Mouse (Mus musculus) intestine, embryonic 15.5 days (tissue): ENCODE data around the gene Ppa1. TPM values are rescaled to one million over a fixed set of nuclear protein-coding genes. Genes with fewer than 3 reads are reported as not detected.
A peak's percentile ranks its signal among the peaks of the same experiment; 100 is the strongest.

ENCODE experiments used
- ATAC-seq: fragments of 200-750 bp; cut with Nextera tagmentation; 2 replicates; pipeline ENCODE4 v1.8.0; 2017; ENCODE audit warnings: moderate TSS enrichment, moderate library complexity
- H3K27ac ChIP-seq: fragments of 300-500 bp; sonication (generic); 2 replicates; pipeline ENCODE4 v1.5.1; 2015; ENCODE audit warnings: mild to moderate bottlenecking, inconsistent platforms
- H3K27me3 ChIP-seq: fragments of 300-500 bp; sonication (generic); replicated peaks from 2 replicates; pipeline ENCODE4 v1.6.1; 2015; ENCODE audit warnings: inconsistent platforms
- H3K36me3 ChIP-seq: fragments of 300-500 bp; sonication (generic); 2 replicates; pipeline ENCODE4 v1.6.1; 2015; ENCODE audit warnings: inconsistent platforms
- H3K4me1 ChIP-seq: fragments of 300-500 bp; sonication (generic); replicated peaks from 2 replicates; pipeline ENCODE4 v1.6.1; 2015; ENCODE audit warnings: inconsistent platforms
- H3K4me2 ChIP-seq: fragments of 300-500 bp; sonication (generic); replicated peaks from 2 replicates; pipeline ENCODE4 v1.6.1; 2015; ENCODE audit warnings: mild to moderate bottlenecking, inconsistent platforms
- H3K4me3 ChIP-seq: fragments of 300-500 bp; sonication (generic); replicated peaks from 2 replicates; pipeline ENCODE4 v1.5.1; 2015; ENCODE audit warnings: inconsistent platforms
- H3K9ac ChIP-seq: fragments of 300-500 bp; sonication (generic); 2 replicates; pipeline ENCODE4 v1.6.1; 2015; ENCODE audit warnings: inconsistent platforms
- H3K9me3 ChIP-seq: fragments of 300-500 bp; sonication (generic); 2 replicates; pipeline ENCODE4 v1.6.1; 2016; ENCODE audit warnings: inconsistent platforms
- WGBS: fragments of 180-500 bp; shearing (Covaris S2); methylation state at CpG from one replicate; pipeline ENCODE4 v1.1.7; 2015; 5-methylcytosine and 5-hydroxymethylcytosine counted together
- polyA plus RNA-seq: library from polyadenylated mRNA; unstranded; fragments of >200 nt; fragmentation: Nextera tagmentation; extraction: Ambion mirVana; gene quantifications from 2 replicates; pipeline ENCODE4 v1.2.1, GENCODE M21; 2015

Gene Ppa1
- polyA plus RNA-seq, 1 experiment from 2014 or later = 235 TPM

DNA sequence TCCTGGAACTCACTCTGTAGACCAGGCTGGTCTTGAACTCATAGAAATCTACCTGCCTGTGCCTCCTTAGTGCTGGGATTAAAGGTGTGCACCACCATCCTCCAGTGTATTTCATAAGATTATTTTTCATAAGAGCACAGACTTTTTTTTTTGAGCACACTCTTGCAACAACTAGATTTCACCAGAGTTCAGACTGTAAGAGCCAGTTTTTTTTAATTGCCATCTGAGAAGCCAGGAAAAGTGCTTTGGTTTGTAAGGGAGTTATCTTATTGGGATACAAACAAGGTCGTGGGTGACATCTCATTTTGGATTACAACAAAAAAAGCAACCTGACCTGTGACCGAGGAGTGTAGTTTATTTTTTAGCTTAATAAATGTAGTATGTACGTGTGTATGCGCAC, 5.8 kb downstream of the Ppa1 start:
- 91% methylated on average over 4 of the region's 4 CpGs for WGBS
- no peaks in the 10 kb centered on the region; the same call in 1 of the 2 replicates for H3K36me3 ChIP-seq
- ATAC-seq = no peak
- H3K4me1 ChIP-seq = peaks cover 3% of the 10 kb centered on the region; the same call in 1 of the 2 replicates
- H3K27me3 ChIP-seq = no peaks in the 10 kb centered on the region
- H3K4me2 ChIP-seq = no peak overlapping the region
- H3K27ac ChIP-seq = no peak overlapping the region
- H3K9ac ChIP-seq = no peak overlapping the region
- no peaks in the 10 kb centered on the region for H3K9me3 ChIP-seq
- no peak overlapping the region for H3K4me3 ChIP-seq

DNA sequence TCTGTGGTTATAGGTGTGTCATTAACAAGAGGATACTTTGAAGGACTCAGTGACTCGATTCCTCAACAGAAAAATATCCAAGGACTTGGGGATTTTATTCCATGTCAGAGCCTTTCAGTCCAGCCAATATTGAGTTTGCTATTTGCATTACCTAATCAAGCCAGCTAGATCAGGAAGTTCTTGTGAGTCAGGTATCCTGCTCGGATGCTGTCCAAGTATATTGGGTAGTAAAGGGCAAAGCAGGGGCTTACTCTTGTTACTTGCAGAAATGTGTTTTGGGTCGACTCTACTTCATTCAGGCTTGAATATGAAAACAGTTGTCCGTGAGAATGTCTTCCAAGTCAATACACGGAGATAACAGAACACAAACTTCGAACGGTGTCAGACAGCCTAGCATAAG, 6.3 kb downstream of the Ppa1 start:
- peaks cover 3% of the 10 kb centered on the region for H3K36me3 ChIP-seq

DNA sequence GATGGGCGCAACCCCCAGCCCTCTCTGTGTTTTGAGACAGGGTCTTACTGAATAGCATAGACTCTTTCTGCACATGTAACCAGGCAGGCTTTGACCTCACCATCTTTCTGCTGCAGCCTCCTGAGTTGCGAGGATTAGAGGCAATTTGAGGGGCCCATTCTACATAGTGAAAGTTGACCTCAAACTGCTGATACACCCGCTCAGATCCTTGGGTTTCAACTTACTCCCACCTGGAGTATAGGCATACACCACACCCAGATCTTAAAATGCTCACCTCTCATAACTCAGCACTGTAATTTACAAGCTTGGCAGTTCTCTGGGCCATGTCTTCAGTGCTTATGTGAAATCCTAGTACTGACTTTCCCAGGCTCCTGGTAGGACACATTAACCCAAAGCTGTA, 6.8 kb downstream of the Ppa1 start:
- no peak for ATAC-seq
- peaks cover 3% of the 10 kb centered on the region; the same call in 1 of the 2 replicates for H3K4me1 ChIP-seq
- 72% methylated on average over 3 of the region's 3 CpGs for WGBS
- H3K27ac ChIP-seq = no peak overlapping the region
- H3K9ac ChIP-seq = no peak overlapping the region
- H3K4me3 ChIP-seq = no peak overlapping the region
- H3K4me2 ChIP-seq = no peak overlapping the region
- H3K36me3 ChIP-seq = peaks cover 7% of the 10 kb centered on the region
- no peaks in the 10 kb centered on the region for H3K27me3 ChIP-seq
- no peaks in the 10 kb centered on the region for H3K9me3 ChIP-seq

More for the DNA sequence above, 6.3 kb downstream of the Ppa1 start:
- 86% methylated on average over 7 of the region's 7 CpGs for WGBS
- H3K4me3 ChIP-seq = no peak overlapping the region
- no peak for ATAC-seq
- H3K4me1 ChIP-seq = peaks cover 3% of the 10 kb centered on the region; the same call in 1 of the 2 replicates
- no peak overlapping the region for H3K9ac ChIP-seq
- no peaks in the 10 kb centered on the region for H3K9me3 ChIP-seq
- no peak overlapping the region for H3K27ac ChIP-seq
- no peaks in the 10 kb centered on the region for H3K27me3 ChIP-seq
- H3K4me2 ChIP-seq = no peak overlapping the region

DNA sequence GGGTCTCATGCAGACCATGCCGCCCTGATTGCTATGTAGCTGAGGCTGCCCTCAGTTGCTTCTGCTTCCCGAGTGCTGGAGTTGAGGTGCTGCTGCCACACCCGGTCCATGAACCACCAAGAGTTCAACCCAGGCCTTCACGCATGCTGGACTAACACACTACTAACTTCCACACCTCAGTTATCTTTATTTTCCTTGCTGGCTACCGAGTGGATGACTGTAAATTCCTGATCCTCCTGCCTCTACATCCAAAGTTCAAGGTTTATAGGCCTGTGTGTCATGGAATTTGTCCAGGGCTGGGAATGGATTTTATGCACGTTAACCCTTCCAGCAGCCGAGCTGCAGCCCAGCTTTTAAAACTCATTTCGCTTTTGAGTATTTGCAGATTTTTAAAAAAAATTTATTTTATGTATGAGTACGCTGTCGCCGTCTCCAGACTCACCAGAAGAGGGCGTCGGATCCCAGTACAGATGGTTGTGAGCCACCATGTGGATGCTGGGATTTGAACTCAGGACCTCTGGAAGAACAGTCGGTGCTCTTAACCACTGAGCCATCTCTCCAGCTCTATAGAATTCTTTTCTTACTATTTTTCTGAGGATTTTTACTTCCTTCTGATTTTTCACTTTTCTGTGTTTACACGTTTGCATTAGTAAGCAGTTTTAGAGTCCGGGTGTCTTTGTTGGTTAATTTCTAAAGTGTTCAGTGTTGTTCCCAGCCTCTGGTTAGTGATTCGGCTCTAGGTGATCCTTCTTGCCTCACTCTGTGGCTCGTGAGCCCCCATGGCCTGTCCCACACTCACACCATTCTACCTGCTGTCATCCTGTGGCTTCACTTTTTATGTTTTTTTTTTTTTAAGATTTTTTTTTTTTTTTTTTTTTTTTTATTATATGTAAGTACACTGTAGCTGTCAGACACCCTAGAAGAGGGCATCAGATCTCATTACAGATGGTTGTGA, 8.9 kb downstream of the Ppa1 start:
- ATAC-seq = peak; percentile 89
- Histone ChIP-seq H3K9ac (no peak overlapping the region), H3K27ac (peak overlapping the region; percentile 58), H3K9me3 (no peaks in the 10 kb centered on the region), H3K27me3 (no peaks in the 10 kb centered on the region), H3K4me1 (no peaks in the 10 kb centered on the region), H3K4me2 (0 out of 2 replicates have a peak overlapping the region, but pooled peaks have one; percentile 22), H3K36me3 (peaks cover 12% of the 10 kb centered on the region), H3K4me3 (no peak overlapping the region)
- 74% methylated on average over 18 of the region's 18 CpGs for WGBS

DNA sequence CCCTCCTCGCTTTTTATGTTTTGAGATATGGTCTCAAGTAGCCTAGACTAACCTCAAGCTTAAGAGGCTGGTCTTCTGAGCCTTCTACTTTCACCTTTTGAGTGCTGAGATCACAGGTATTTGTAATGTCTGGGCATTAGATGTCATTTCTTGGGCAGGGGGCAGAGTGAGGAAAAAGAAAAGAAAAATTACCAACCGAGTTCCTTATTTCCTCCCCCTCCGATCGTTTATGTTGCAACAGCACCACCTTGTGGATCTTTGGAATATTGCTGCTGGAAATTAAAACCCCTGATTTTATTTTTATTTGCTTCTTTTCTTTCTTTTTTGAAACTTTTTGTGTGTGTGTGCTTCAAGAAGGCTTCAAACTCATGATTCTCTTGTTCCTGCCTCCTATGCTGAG, 9.6 kb downstream of the Ppa1 start:
- H3K9me3 ChIP-seq = no peaks in the 10 kb centered on the region
- no peaks in the 10 kb centered on the region for H3K27me3 ChIP-seq
- H3K36me3 ChIP-seq = peaks cover 12% of the 10 kb centered on the region
- H3K9ac ChIP-seq = no peak overlapping the region
- H3K4me3 ChIP-seq = no peak overlapping the region
- 29% methylated on average over 4 of the region's 4 CpGs for WGBS
- H3K27ac ChIP-seq = no peak overlapping the region
- ATAC-seq = no peak
- H3K4me1 ChIP-seq = no peaks in the 10 kb centered on the region
- no peak overlapping the region for H3K4me2 ChIP-seq

DNA sequence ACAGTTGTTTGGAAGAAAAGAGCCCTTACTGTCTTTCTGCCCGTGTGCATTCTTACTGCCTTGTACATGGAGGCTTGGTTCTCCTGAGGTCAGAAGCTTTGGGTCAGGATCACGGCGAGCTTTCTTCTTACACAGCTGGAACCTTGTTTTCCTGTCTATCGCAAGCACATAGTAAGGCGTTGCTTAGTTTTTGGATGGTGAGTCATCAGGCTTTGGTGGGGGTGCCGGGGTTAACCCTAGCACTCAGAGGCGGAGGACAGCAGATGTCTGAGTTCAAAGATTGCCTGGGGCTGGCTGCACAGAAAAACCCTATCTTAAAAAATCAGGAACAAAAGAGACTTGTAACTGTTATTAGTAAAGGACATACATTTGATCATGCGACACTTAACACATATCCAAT, 13.5 kb downstream of the Ppa1 start:
- H3K4me2 ChIP-seq = no peak overlapping the region
- WGBS = 73% methylated on average over 8 of the region's 8 CpGs
- no peaks in the 10 kb centered on the region for H3K9me3 ChIP-seq
- H3K4me3 ChIP-seq = no peak overlapping the region
- no peaks in the 10 kb centered on the region for H3K4me1 ChIP-seq
- ATAC-seq = no peak
- no peaks in the 10 kb centered on the region for H3K27me3 ChIP-seq
- no peak overlapping the region for H3K9ac ChIP-seq
- peaks cover 12% of the 10 kb centered on the region for H3K36me3 ChIP-seq
- H3K27ac ChIP-seq = no peak overlapping the region

DNA sequence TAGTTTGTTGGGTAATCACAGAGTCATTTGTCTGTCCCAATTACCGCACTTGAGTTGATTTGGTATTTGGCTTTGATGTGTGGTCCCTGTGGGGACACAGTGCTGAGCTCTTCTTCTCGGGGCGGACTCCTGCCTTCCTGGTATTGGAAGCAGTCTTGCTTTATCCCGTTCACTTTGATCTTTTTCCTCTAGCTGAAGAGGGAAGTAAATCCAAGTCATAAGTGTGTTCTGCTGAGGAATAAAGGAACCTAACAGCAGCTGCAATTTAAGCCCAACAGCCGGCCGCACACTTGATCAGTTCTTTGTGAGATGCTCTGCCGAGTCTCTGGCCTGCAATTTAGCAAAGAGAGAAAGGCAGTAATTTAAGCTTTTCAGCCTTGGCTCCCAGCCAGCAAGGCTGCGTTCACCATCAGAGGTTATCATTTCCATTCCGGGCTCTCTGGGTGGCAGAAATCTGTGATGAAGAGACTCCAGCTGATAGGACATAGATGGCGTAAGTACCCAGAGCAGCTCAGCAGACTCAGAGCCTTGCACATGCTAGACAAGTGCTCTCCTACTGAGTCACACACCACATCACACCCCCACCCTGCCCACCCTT, 14.1 kb downstream of the Ppa1 start:
- Histone ChIP-seq H3K9me3 (no peaks in the 10 kb centered on the region), H3K27me3 (no peaks in the 10 kb centered on the region), H3K4me2 (no peak overlapping the region), H3K4me1 (no peaks in the 10 kb centered on the region), H3K27ac (no peak overlapping the region), H3K36me3 (peaks cover 12% of the 10 kb centered on the region), H3K4me3 (no peak overlapping the region), H3K9ac (no peak overlapping the region)
- ATAC-seq = no peak
- WGBS = 70% methylated on average over 10 of the region's 10 CpGs

DNA sequence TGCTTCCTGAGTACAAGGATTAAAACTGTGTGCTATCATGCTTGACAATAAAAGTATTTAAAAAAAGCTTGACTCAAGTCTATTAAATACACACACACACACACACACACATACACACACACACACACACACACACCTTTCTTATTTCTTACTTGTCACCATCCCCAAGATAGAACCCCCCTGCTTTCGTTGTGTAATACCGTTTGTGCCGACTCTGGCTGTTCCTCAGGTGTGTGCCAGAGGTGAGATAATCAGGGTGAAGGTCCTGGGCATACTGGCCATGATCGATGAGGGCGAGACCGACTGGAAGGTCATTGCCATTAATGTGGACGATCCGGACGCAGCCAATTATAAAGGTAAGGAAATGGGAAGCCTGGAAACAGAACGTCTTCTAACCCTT, 16.8 kb downstream of the Ppa1 start:
- WGBS = 95% methylated on average over 10 of the region's 10 CpGs
- no peaks in the 10 kb centered on the region for H3K4me1 ChIP-seq
- ATAC-seq = no peak
- H3K9me3 ChIP-seq = no peaks in the 10 kb centered on the region
- peaks cover 12% of the 10 kb centered on the region; the same call in 1 of the 2 replicates for H3K36me3 ChIP-seq
- H3K27ac ChIP-seq = no peak overlapping the region
- H3K9ac ChIP-seq = no peak overlapping the region
- no peak overlapping the region for H3K4me3 ChIP-seq
- H3K27me3 ChIP-seq = no peaks in the 10 kb centered on the region
- H3K4me2 ChIP-seq = no peak overlapping the region

DNA sequence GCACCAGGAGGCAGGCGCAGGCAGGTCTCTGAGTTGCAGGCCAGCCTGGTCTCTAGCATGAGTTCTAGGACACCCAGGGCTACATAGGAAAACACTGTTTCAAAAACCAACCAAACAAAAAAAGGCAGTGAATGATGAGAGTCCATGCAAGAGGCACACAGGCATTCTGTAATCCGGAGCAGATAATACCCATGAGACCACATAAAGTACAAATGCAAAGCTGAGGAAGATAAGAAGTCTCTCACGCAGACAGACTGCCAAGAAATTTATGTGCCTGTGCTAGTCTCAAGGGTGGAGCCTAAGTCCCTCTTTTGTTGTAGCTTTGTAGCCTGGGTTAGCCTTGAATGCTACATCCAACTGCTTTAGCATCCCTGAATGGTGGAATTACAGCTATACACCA, 17.3 kb downstream of the Ppa1 start:
- no peak for ATAC-seq
- 89% methylated on average over 3 of the region's 3 CpGs for WGBS
- H3K36me3 ChIP-seq = peaks cover 17% of the 10 kb centered on the region; the same call in 1 of the 2 replicates
- H3K4me3 ChIP-seq = no peak overlapping the region
- no peaks in the 10 kb centered on the region for H3K9me3 ChIP-seq
- H3K27me3 ChIP-seq = no peaks in the 10 kb centered on the region
- H3K4me1 ChIP-seq = no peaks in the 10 kb centered on the region
- no peak overlapping the region for H3K4me2 ChIP-seq
- H3K9ac ChIP-seq = no peak overlapping the region
- H3K27ac ChIP-seq = no peak overlapping the region

GRCm38 (mm10) chr10:61669289-61669688, 20.9 kb downstream of the Ppa1 start:
- ATAC-seq = no peak
- Histone ChIP-seq H3K27me3 (no peaks in the 10 kb centered on the region), H3K4me1 (no peaks in the 10 kb centered on the region), H3K36me3 (peaks cover 28% of the 10 kb centered on the region), H3K27ac (no peak overlapping the region), H3K4me2 (no peak overlapping the region), H3K9ac (no peak overlapping the region), H3K9me3 (no peaks in the 10 kb centered on the region), H3K4me3 (no peak overlapping the region)
- WGBS = 87% methylated on average over 7 of the region's 7 CpGs

- Histone ChIP-seq H3K4me1 (no peaks in the 10 kb centered on the region), H3K36me3 (peaks cover 33% of the 10 kb centered on the region), H3K9me3 (no peaks in the 10 kb centered on the region), H3K4me3 (no peak overlapping the region), H3K27me3 (no peaks in the 10 kb centered on the region), H3K9ac (no peak overlapping the region), H3K27ac (no peak overlapping the region), H3K4me2 (no peak overlapping the region)
- ATAC-seq = no peak
Measured at GRCm38 (mm10) chr10:61669896-61670295, 21.5 kb downstream of the Ppa1 start.

DNA sequence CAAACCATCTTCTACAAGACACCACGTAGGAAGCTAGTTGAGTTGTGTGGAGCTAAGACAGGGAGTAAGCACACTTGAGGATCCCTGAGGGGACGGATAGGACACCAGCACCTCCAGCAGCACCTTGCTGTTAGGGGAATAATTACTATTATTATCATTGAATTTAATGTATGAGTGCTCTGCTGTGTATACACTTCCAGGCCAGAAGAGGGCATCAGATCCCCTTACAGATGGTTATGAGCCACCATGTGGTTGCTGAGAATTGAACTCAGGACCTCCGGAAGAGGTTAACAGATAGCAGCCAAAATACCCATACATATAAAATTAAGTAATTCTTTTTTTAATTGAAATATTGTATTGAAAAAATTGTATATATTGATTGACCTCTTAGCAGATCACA, 22.4 kb downstream of the Ppa1 start:
- 94% methylated on average over 3 of the region's 3 CpGs for WGBS
- Histone ChIP-seq H3K4me1 (no peaks in the 10 kb centered on the region), H3K9ac (no peak overlapping the region), H3K9me3 (no peaks in the 10 kb centered on the region), H3K27ac (no peak overlapping the region), H3K4me2 (no peak overlapping the region), H3K27me3 (no peaks in the 10 kb centered on the region), H3K36me3 (peaks cover 37% of the 10 kb centered on the region), H3K4me3 (no peak overlapping the region)
- no peak for ATAC-seq
